Mouse (Mus musculus): ENCODE measurements around the gene Olfr1404.
"Not testable (repeated sequence)": the region's sequence is repeated elsewhere in the genome, so short reads cannot be mapped to it uniquely, and the experiment has no call there.

The Olfr1404 gene

DNA sequence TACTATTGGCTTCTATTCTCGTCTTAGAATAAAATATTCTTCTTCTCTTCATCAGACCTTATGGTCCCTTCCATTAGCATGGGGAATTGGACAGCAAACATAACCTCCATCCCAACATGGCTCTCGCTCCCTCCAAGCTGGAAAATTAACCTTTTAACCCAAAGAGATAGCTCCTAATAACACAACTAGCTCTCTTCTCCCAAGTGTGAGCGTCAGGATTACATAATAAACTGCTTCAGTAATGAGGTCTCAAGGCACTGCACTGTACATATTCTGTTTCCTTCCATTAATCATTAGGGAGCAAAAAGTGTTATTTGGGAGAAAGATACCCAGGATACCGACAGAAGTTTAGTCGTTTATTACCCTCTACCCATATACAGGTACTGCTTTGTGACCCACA lies at the start of gene Olfr1404:
Gene Olfr1404, plus strand, starts transcription at position 301 of the 400 bp plus-strand sequence.
- DNase-seq, result no peak

DNA sequence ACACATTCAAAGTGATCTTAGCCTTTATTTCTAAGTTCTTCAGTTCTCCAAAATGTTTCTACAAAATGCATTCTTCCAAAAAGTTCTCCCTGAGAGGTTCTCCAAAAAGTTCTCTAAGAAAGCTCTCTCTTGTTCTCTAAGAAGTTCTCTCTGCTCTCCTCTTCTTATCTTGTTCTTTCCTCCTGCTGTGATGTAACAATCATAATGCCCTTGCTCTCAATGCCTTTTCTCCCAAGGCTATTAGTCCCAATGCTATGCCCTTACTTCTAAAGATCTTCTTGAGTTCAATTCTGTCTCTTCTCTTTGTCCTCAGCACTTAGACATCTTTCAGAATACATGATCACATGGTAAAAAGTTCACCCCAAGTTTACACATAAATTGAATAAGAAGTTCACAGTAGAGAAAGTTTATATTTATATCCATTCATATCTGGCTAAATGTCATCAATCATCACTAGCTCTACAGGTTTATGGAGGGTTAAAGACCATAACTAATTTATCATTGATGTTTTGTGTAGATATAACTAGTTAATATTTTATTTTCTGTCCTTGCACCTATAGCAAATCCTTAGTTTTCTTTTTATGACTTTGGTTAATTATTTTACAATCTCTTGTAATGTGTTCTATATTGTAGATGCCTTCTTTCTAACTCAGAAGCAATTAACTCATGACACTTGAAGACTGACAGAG lies 37.9 kb upstream of the Olfr1404 start:
- no peak for DNase-seq

DNA sequence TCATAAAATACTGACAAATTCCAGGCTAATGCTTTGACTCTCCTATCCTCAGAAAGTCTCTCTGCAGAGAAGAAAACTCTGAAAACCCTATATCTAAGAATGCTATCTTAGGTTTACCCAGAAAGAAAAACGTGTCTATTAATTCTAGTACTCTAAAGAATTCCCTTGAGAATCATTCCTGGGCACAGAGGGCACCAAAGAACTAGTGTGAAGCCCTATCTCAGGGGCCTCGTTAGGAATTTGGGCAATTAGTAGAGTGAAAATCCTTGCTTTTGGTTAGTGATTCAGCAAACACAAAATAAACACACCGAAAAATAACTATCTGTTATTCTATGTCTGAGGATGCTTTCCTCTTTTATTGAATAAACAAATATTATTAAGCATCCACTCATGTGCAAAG lies 21.7 kb upstream of the Olfr1404 start, which contains the start of gene Olfr1406:
Gene Olfr1406, minus strand, starts transcription at position 101 of the 400 bp plus-strand sequence.
- no peak for DNase-seq

DNA sequence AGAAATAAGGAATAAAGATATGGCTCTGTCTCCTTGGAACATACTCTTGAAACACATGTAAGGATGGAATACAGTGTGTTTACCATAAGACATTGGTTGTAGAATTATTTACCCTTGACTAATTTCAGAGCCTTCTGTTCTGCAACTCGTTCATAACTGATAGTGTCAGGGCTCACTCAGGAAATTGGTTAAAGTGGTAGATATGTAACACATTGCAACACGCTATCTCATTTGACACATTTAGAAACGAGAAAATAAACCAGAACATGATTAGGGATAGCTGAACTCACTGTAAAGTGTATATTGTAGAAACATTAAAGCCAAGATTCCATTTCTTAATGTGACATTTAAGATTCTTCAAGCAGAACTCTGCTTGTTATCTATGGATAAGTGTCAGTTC lies 20.1 kb upstream of the Olfr1404 start:
- DNase-seq, result no peak

DNA sequence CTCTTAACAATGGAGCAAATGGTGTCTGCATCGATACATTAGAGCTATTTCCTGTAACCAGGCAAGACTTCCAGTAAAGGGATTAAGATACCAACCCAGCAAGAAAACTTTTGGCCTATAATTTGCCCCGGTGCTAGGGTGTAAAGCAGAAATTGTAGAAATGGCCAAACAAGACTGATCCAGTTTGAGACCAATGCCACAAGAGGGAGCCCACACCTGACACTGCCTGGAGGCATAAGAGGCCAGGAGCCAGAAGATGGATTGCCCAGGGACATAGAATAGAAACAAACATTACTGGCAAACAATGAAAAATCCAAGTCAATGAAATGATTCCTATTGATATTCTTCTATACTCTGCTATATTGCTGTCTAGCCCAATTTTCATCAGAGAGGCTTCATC lies 15.8 kb upstream of the Olfr1404 start:
- DNase-seq, result no peak

DNA sequence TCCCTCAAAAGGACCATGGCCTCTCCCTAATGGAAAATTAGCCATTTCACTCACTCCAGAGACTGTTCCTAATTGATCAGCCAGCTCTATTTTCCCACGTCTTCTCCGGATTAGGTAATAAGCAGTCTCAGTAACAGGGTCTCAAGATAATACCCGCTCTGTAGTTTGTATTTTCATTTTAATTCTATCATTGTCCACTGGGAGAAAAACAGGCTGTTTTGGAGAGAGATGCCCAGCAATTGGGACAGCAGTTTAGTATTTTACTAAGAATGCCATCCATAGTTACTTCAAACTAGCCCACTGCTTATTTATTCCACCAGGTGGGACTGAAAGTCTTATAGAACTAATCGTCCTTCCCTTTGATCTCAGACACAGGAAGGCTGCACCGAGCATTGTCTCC lies 14.7 kb upstream of the Olfr1404 start, which contains the start of gene Olfr218:
Gene Olfr218, plus strand, starts transcription at position 301 of the 400 bp plus-strand sequence.
- no peak for DNase-seq

DNA sequence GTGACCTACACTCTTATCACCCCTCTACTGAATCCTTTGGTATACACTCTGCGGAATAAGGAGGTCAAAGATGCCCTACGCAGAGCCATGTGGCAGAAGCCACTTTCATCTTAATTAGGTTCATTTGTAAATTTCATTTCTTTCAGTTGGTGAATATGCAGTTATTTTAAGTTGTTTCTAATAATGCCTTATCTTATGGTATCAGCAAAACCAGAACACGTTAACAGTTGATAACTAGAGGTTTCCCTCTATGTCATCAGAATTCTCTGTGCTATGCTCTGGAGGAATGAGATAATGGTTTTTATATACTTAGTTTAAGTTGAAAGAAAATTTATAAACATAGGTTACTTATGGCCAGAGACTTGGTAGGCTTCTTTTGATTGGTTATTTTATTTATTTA lies 4.3 kb downstream of the Olfr1404 start:
- DNase-seq, result no peak

DNA sequence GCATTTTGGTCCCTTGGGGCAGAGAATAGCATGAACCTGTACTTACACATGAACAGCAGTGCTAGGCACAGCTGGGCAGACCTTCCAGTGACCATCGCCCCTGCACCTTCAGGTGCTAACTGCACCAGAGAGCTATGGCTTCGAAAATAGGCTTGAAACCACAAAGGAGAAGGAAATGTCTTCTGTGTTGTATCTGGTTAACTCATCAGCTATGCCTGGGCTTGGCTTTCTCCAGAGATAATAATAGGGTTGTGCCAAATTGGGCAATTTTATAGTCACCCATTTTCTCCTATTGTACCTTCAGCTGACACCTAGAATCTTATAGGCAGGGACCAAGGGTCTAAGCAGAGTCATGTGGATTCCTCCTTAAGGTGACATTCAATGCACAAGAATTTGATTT lies 14.9 kb downstream of the Olfr1404 start, which contains the start of gene Fcer1a:
Gene Fcer1a, minus strand, starts transcription at position 134 of the 400 bp plus-strand sequence.
- DNase-seq, result no peak

DNA sequence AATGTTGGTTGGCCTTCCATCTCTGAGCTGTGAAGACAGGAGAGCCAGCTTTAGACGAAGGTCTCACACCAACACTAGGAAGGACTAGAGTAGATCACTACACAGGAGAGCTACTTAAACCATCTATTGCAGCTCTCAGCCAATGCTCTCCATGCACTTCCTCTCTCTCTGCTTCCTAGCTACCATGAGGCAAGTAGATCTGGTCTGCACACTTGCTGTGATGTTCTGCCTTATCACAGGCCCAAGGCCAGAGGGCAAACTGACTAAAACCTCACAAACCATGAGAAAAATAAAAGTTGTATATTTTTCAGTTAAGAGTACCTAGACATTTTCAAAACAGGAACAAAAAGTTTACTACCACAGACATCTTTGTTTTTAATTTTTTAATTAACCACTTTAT lies 24.8 kb downstream of the Olfr1404 start:
- not testable (repeated sequence) for DNase-seq

DNA sequence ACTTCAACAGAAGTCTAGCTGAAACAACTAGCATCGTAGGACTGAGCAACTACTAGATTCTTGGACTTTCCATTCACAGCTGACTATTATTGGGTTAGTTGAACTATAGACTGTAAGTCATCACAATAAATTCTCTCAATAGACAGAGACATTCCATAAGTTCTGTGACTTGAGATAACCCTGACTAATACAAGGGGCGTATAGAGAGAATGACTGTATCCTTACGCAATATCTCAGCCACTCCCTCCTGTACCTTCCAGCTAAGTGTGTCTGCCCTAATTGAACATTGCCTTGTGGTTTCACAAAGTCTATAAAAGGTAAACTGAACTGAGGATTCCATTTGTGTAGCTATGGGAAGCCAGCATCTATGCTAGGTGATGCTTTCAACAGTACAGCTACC lies 37.7 kb downstream of the Olfr1404 start:
- DNase-seq, result no peak

DNA sequence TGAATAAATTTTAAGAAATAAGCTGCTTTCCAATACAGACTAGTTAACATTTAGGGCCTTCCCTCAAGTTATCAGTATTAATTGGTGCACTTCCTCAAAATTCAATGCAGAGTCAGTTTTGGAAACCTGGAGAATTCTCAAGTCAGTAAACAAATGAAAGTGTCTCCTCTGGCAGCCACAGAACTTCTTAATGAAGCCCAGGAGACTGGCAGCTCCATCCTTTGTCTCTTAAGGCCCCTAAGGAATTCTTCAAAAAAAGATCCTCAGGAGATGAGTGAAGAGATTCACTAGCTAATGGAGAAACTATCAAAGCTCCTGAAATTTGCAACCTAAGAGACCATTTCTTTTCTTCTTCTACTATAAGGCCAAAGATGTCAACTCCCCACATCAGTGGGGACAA lies 53.5 kb downstream of the Olfr1404 start, which contains the start of gene Olfr418:
Gene Olfr418, plus strand, starts transcription at position 301 of the 400 bp plus-strand sequence.
- no peak for DNase-seq
